Mouse (Mus musculus) hindbrain, embryonic 15.5 days (tissue): ENCODE data around the gene Ckm. TPM values are rescaled to one million over a fixed set of nuclear protein-coding genes. Genes with fewer than 3 reads are reported as not detected.

Experiments
- ATAC-seq: fragments of 200-750 bp; cut with Nextera tagmentation; 2 replicates; pipeline ENCODE4 v1.8.0; 2017; ENCODE audit warnings: low read depth, moderate number of reproducible peaks, moderate TSS enrichment; ENCODE audit not compliant: low FRiP score
- H3K27ac ChIP-seq: fragments of 300-500 bp; sonication (generic); replicated peaks from 2 replicates; pipeline ENCODE4 v1.5.1; 2015; ENCODE audit warnings: mild to moderate bottlenecking, inconsistent platforms
- H3K27me3 ChIP-seq: fragments of 300-500 bp; sonication (generic); 2 replicates; pipeline ENCODE4 v1.6.1; 2015; ENCODE audit warnings: control low read depth, inconsistent platforms
- H3K36me3 ChIP-seq: fragments of 300-500 bp; sonication (generic); 2 replicates; pipeline ENCODE4 v1.6.1; 2015; ENCODE audit warnings: control low read depth, inconsistent platforms
- H3K4me1 ChIP-seq: fragments of 300-500 bp; sonication (generic); replicated peaks from 2 replicates; pipeline ENCODE4 v1.6.1; 2015; ENCODE audit warnings: control low read depth, inconsistent platforms
- H3K4me2 ChIP-seq: fragments of 300-500 bp; sonication (generic); 2 replicates; pipeline ENCODE4 v1.6.1; 2015; ENCODE audit warnings: moderate library complexity, mild to moderate bottlenecking, inconsistent platforms
- H3K4me3 ChIP-seq: fragments of 300-500 bp; sonication (generic); 2 replicates; pipeline ENCODE4 v1.5.1; 2015; ENCODE audit warnings: mild to moderate bottlenecking, inconsistent platforms
- H3K9ac ChIP-seq: fragments of 300-500 bp; sonication (generic); 2 replicates; pipeline ENCODE4 v1.6.1; 2015; ENCODE audit warnings: inconsistent platforms
- H3K9me3 ChIP-seq: fragments of 300-500 bp; sonication (generic); 2 replicates; pipeline ENCODE4 v1.6.1; 2016; ENCODE audit warnings: control low read depth, inconsistent platforms
- WGBS: fragments of 180-500 bp; shearing (Covaris S2); methylation state at CpG from one replicate; pipeline ENCODE4 v1.1.7; 2015; 5-methylcytosine and 5-hydroxymethylcytosine counted together
- polyA plus RNA-seq: library from polyadenylated mRNA; unstranded; fragments of >200 nt; fragmentation: Nextera tagmentation; extraction: Ambion mirVana; gene quantifications from 2 replicates; pipeline ENCODE4 v1.2.1, GENCODE M21; 2015

The Ckm gene
- polyA plus RNA-seq, 1 experiment from 2014 or later: 0.23 TPM

DNA sequence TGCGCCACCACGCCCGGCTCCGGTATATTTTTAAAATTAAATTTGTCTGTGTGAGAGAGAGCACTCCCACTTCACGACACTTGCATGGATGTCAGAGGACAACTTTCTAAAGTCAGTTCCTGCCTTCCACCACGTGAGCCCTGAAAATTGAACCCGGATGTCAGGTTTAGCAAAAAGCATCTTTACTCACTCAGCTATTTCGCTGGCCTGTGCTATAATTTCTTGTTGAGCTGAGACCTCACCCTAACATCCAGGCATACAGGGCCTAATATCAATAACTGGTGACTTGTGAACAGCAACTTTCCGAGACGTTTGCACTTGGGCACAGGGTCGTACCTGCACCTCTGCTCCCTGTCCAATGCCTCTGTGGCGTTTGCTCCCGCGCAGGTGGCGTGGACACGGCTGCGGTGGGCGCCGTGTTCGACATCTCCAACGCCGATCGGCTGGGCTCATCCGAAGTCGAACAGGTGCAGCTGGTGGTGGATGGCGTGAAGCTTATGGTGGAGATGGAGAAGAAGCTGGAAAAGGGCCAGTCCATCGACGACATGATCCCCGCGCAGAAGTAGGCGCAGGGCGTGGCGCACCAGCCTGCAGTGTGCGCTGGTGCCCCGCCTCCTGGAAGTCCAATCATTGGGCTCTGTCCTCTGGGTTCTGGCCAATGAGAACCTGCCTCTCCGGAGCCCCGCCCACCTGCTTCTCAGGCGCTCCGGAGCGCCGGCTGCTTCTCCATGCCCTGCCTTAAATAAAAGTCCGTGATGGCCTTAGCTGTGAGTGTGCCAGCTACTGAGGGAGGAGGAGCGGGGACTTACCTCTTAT is 16.5 kb downstream of the Ckm start:
- Histone ChIP-seq H3K4me1 (peaks cover 11% of the 10 kb centered on the region; the same call in 1 of the 2 replicates), H3K9me3 (no peaks in the 10 kb centered on the region), H3K36me3 (peaks cover 6% of the 10 kb centered on the region), H3K27ac (no peak overlapping the region), H3K4me2 (peak overlapping the region; percentile 78), H3K9ac (peak overlapping the region; percentile 31), H3K27me3 (peaks cover 48% of the 10 kb centered on the region), H3K4me3 (peak overlapping the region; percentile 46)
- WGBS: 13% methylated on average over 43 of the region's 43 CpGs
- peak; percentile 97 for ATAC-seq

DNA sequence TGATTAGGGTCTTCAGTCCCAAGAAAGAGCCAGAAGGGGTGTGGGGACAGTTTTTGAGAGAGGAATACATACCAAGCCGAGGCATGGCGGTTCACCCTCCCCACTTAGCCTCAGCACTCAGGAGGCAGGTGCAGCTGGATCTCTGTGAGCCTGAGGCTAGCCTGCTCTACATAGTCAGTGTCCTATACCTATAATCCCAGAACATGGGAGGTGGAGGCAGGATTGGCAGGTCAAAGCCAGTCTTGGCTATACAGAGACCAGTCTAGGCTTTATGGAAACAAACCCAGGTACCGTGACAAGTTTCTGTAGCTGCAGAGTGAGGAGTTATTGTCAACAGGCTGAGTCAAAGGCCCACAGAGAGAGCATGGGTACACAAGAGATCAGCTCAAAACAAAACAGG is 18.5 kb downstream of the Ckm start:
- H3K9ac ChIP-seq: no peak overlapping the region
- H3K36me3 ChIP-seq: peaks cover 23% of the 10 kb centered on the region
- 91% methylated on average over 3 of the region's 3 CpGs for WGBS
- ATAC-seq: no peak
- H3K27me3 ChIP-seq: peaks cover 30% of the 10 kb centered on the region
- H3K4me1 ChIP-seq: peaks cover 11% of the 10 kb centered on the region; the same call in 1 of the 2 replicates
- H3K4me2 ChIP-seq: no peak overlapping the region
- no peak overlapping the region for H3K4me3 ChIP-seq
- no peaks in the 10 kb centered on the region for H3K9me3 ChIP-seq
- no peak overlapping the region for H3K27ac ChIP-seq

DNA sequence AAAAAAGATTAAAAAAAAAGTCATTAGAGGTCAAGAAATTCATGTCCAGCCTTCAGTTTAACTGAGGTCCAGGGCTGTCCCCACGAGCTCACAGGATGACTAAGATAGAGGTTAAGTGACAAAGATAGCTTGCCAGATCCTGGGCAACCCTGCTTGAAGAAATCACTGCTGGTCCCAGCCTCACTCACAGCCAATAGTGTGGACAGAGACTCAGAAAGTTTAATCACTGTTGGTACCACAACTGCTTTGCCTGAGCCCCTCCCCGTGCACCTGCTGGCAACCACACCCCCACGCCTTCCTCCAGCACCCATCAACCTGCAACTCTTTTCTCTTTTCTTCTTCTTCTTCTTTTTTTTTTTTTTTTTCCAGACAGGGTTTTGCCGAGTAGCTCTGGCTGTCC is 19.5 kb downstream of the Ckm start:
- 73% methylated on average over 4 of the region's 4 CpGs for WGBS
- Histone ChIP-seq H3K27ac (no peak overlapping the region), H3K4me3 (no peak overlapping the region), H3K36me3 (peaks cover 33% of the 10 kb centered on the region), H3K27me3 (peaks cover 20% of the 10 kb centered on the region), H3K4me2 (no peak overlapping the region), H3K9me3 (no peaks in the 10 kb centered on the region), H3K4me1 (peaks cover 11% of the 10 kb centered on the region; the same call in 1 of the 2 replicates), H3K9ac (no peak overlapping the region)
- ATAC-seq: no peak

DNA sequence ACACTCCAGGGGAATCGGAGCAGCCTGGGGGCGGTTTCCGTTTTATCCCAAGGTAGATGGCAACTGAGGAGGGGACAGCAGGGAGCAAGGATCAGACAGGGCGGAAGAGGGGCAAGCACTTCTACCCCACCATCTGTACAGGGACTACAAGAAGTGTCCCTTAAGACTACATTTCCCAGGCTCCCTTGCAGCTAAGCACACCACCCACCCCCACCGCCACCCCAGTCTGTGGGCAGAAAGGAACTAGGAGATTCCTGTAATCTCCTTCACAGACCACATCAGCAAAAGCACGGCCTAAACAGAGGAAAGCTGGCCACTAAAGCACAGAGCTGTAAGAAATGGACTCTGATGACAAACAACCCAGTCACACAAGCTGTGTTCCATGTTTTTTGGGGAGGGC is 21.8 kb downstream of the Ckm start:
- 0 out of 2 replicates have a peak, but pooled peaks cover 3% of the 10 kb centered on the region for H3K4me1 ChIP-seq
- no peak overlapping the region for H3K4me3 ChIP-seq
- no peaks in the 10 kb centered on the region for H3K27me3 ChIP-seq
- no peak overlapping the region for H3K9ac ChIP-seq
- H3K9me3 ChIP-seq: no peaks in the 10 kb centered on the region
- whole genome bisulfite sequencing: 69% methylated on average over 6 of the region's 6 CpGs
- no peak for ATAC-seq
- H3K36me3 ChIP-seq: peaks cover 47% of the 10 kb centered on the region
- no peak overlapping the region for H3K4me2 ChIP-seq
- no peak overlapping the region for H3K27ac ChIP-seq

DNA sequence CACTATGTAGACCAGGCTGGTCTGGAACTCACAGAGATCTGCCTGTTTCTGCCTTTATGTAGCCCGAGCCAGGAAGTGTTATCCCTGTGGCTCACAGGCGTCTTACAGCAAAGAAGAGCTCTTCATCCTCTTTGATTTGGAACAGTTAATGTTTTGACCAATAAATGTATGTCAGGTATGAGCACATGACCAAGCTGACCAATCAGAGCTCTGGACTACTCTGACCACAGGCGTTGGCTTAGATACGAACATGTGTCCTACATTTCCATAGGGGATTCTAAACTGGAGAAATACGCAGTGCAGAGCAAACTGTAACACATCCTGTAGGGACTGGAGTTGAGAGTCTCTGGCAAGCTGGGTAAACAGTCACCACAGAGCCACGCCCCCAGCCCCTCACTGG is 22.3 kb downstream of the Ckm start:
- peaks cover 53% of the 10 kb centered on the region for H3K36me3 ChIP-seq
- 85% methylated on average over 6 of the region's 6 CpGs for WGBS
- no peaks in the 10 kb centered on the region for H3K27me3 ChIP-seq
- ATAC-seq: no peak
- H3K27ac ChIP-seq: no peak overlapping the region
- no peak overlapping the region for H3K9ac ChIP-seq
- no peak overlapping the region for H3K4me2 ChIP-seq
- H3K4me3 ChIP-seq: no peak overlapping the region
- no peaks in the 10 kb centered on the region for H3K4me1 ChIP-seq
- H3K9me3 ChIP-seq: no peaks in the 10 kb centered on the region

DNA sequence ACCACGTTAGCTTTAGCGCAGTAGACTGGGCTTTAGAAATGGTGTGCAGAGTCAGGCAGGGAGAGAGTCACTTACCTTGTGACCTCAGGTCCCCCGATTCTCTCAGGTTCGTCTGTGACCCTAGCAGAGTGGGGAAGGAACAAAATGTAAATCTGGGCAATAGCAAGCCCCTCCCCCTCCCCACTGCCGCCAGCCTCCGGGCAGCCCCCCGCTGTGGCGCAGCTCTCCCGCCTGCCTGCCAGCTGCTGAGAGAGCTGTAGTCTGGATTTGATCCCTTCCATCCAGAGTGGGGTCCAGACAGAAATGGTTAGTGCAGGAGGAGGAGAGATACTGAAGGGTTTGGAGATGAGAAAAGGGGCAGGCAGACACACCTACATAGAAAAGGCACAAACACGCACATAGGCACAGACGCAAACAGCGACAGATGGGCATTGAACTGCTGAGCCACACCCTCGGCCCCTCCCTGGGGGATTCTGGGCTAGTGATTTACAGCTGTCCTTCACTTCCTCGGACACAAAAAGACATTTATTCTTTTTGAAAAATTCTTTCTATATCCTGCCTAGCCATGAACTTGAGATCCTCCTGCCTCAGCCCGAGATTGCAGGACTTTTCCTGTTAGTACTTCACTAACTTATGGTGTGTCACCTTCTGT is 23.5 kb downstream of the Ckm start:
- ATAC-seq: no peak
- no peaks in the 10 kb centered on the region for H3K4me1 ChIP-seq
- no peak overlapping the region for H3K4me2 ChIP-seq
- H3K9ac ChIP-seq: no peak overlapping the region
- no peaks in the 10 kb centered on the region for H3K9me3 ChIP-seq
- 63% methylated on average over 15 of the region's 15 CpGs for WGBS
- H3K36me3 ChIP-seq: peaks cover 65% of the 10 kb centered on the region
- H3K27me3 ChIP-seq: no peaks in the 10 kb centered on the region
- no peak overlapping the region for H3K27ac ChIP-seq
- H3K4me3 ChIP-seq: no peak overlapping the region

DNA sequence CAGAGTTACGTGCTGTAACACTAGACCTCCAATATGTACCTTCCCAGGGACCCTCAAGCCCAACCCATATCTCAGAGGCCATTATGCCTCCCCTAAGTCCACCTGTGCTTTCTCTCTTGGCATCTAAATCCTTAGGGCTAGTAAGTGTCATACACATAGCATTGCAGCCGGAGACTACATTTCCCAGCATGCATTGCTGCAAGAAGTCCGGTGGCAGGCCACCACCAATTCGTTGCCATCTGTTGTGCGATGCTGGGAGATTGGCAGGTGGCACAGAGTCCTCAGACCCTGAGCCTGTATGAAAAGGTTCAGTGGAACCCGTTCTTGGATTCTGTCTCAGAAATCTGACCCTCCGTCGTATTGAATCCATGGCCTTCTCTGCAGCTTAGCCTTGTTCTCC is 25.1 kb downstream of the Ckm start:
- no peak for ATAC-seq
- Histone ChIP-seq H3K4me1 (no peaks in the 10 kb centered on the region), H3K27me3 (no peaks in the 10 kb centered on the region), H3K9ac (no peak overlapping the region), H3K36me3 (peaks cover 81% of the 10 kb centered on the region), H3K9me3 (no peaks in the 10 kb centered on the region), H3K4me3 (no peak overlapping the region), H3K4me2 (no peak overlapping the region), H3K27ac (no peak overlapping the region)
- WGBS: 64% methylated on average over 8 of the region's 8 CpGs

DNA sequence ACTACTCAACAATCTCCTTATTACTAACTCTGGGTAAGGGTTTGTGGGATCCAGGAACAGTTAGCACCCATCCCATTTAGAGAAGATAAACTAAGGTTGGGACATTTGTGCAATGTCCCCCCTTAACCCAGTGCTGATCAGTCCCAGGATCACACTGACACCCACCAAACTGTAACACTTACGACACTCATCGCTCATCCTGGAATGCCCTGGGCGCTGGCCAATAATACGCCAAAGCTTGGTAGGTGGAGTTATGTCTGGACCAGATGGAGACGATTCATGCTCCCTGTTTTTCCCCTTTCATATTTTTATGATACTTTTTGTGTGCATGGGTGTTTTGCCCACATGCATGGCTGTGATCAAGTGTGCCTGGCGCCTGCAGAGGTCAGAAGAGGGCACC is 25.8 kb downstream of the Ckm start:
- ATAC-seq: no peak

DNA sequence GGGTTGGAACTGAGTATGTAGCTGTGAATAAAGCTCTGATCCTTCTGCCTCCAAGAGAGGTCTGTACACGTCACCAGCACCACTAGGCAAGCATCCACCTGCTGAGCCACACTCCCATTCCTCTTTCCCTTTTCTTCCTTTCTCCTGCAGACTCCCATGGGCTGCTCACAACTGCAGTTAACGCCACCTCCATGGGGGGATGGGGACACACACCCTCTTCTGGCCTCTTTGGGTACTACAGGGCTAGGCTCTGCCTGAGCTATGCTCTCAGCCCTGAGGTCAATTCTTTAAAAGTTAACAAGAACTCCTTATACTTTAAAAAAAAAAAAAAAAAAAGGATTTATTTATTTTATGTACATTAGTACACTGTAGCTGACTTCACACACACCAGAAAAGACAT is 27.9 kb downstream of the Ckm start:
- H3K4me2 ChIP-seq: no peak overlapping the region
- peaks cover 90% of the 10 kb centered on the region for H3K36me3 ChIP-seq
- H3K27ac ChIP-seq: no peak overlapping the region
- no peak overlapping the region for H3K9ac ChIP-seq
- no peak overlapping the region for H3K4me3 ChIP-seq
- H3K9me3 ChIP-seq: no peaks in the 10 kb centered on the region
- no peaks in the 10 kb centered on the region for H3K4me1 ChIP-seq
- 91% methylated on average over 2 of the region's 2 CpGs for WGBS
- no peaks in the 10 kb centered on the region for H3K27me3 ChIP-seq
- ATAC-seq: no peak

More for the DNA sequence above, 25.8 kb downstream of the Ckm start:
- peaks cover 88% of the 10 kb centered on the region for H3K36me3 ChIP-seq
- H3K4me3 ChIP-seq: no peak overlapping the region
- no peak overlapping the region for H3K27ac ChIP-seq
- no peaks in the 10 kb centered on the region for H3K4me1 ChIP-seq
- no peak overlapping the region for H3K9ac ChIP-seq
- 89% methylated on average over 6 of the region's 6 CpGs for WGBS
- H3K4me2 ChIP-seq: no peak overlapping the region
- no peaks in the 10 kb centered on the region for H3K27me3 ChIP-seq
- no peaks in the 10 kb centered on the region for H3K9me3 ChIP-seq

DNA sequence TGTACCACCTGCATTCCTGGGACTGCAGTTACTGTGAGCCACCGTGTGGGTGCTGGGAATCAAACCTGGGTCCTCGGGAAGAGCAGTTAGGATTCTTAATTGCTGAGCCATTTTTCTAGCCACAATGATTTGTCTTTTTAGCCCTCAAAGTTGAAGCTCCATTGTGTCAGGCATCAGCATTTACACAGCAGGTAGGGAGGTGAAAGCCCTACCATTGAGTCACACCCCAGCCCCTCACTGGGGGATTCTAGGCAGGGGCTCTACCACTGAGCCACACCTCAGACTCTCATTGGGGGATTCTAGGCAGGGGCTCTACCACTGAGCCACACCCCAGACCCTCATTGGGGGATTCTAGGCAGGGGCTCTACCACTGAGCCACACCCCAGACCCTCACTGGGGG is 31.7 kb downstream of the Ckm start:
- Histone ChIP-seq H3K4me3 (no peak overlapping the region), H3K4me2 (no peak overlapping the region), H3K36me3 (peaks cover 79% of the 10 kb centered on the region), H3K4me1 (no peaks in the 10 kb centered on the region), H3K9me3 (no peaks in the 10 kb centered on the region), H3K9ac (no peak overlapping the region), H3K27me3 (no peaks in the 10 kb centered on the region), H3K27ac (no peak overlapping the region)
- WGBS: 99% methylated on average over 2 of the region's 2 CpGs
- ATAC-seq: no peak

DNA sequence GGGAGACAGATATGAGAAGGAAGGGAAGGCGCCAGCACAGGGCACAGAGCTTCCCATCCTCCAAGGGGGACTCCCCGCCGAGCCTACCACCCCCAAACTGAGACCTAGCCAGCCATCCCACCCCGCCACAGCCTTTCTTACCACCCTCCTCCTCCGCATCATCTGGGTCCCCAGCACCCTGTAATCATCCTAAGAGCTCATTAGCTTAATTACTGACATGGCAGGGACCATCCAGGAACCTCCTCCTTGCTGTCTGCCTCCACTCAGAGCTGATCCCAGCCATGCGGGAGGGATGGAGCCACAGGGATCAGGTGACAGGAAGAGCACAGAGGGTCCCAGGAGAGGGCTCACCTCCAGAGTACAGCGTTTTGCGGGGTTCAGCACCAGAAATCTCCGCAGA is 32.5 kb downstream of the Ckm start:
- ATAC-seq: no peak
- WGBS: 88% methylated on average over 9 of the region's 9 CpGs

DNA sequence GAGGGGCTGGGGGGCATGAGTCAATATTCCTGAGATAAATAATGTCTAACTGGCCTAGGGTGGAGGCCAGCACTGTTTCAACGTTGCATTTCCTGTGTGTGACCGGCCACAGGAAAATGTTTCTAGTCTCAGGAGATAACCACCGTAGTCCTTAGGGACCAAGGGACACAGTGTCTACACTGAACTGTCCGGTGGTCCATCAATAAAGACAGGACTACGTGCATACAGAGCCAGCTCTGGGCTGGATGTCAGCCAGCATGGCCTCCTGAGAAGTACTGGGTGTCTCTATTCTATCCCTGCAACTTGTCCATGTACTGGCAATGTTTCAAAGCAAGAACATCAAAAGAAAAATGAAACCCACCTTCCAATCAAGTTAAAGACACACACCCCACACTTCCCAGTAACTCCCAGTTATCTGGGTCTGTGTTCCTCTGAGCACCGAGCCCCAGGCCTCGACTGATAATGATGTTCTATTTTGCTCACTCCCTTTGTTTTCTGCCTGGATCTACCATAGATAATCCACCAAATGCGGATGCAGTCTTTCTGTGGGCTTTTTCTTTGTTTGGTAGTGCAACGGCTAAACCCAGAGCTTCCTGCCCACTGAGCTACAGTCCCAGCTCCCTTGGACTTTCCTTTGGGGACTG is 37.0 kb downstream of the Ckm start:
- H3K36me3 ChIP-seq: peaks cover 58% of the 10 kb centered on the region
- no peak for ATAC-seq
- no peaks in the 10 kb centered on the region for H3K4me1 ChIP-seq
- H3K9me3 ChIP-seq: no peaks in the 10 kb centered on the region
- 85% methylated on average over 9 of the region's 9 CpGs for WGBS
- no peak overlapping the region for H3K27ac ChIP-seq
- no peak overlapping the region for H3K4me2 ChIP-seq
- H3K4me3 ChIP-seq: no peak overlapping the region
- no peak overlapping the region for H3K9ac ChIP-seq
- no peaks in the 10 kb centered on the region for H3K27me3 ChIP-seq

More for the DNA sequence above, 32.5 kb downstream of the Ckm start:
- Histone ChIP-seq H3K4me2 (no peak overlapping the region), H3K4me1 (no peaks in the 10 kb centered on the region), H3K9ac (no peak overlapping the region), H3K4me3 (no peak overlapping the region), H3K27me3 (no peaks in the 10 kb centered on the region), H3K9me3 (no peaks in the 10 kb centered on the region), H3K36me3 (peaks cover 79% of the 10 kb centered on the region), H3K27ac (no peak overlapping the region)
